Mouse (Mus musculus) lung, adult 2 months (tissue): ENCODE measurements around the gene Syne3.

ENCODE experiments used
- CTCF ChIP-seq: fragments of 200-500 bp; IDR thresholded peaks from 2 replicates; pipeline ENCODE4 v1.5.1; 2011; ENCODE audit warnings: mild to moderate bottlenecking, low read length, control low read depth; ENCODE audit not compliant: insufficient read depth
- POLR2A ChIP-seq: fragments of 200-500 bp; IDR thresholded peaks from 2 replicates; pipeline ENCODE4 v1.6.1; 2011; ENCODE audit warnings: low read depth, mild to moderate bottlenecking, control low read depth, low read length, borderline replicate concordance; ENCODE audit errors: extremely low read depth

- no peak for TF ChIP-seq POLR2A
- no peak for TF ChIP-seq CTCF
Observed at GRCm38 (mm10) chr12:105038211-105038610, 28.6 kb upstream of the Syne3 start.
